Mouse (Mus musculus) T-cell, adult 2 months (primary cell): ENCODE data around the gene Cebpg.

Experiments used
- DNase-seq: peaks from one replicate; pipeline ENCODE4 v3.0.0; 2022; ENCODE audit warnings: low spot score

The Cebpg gene

DNA sequence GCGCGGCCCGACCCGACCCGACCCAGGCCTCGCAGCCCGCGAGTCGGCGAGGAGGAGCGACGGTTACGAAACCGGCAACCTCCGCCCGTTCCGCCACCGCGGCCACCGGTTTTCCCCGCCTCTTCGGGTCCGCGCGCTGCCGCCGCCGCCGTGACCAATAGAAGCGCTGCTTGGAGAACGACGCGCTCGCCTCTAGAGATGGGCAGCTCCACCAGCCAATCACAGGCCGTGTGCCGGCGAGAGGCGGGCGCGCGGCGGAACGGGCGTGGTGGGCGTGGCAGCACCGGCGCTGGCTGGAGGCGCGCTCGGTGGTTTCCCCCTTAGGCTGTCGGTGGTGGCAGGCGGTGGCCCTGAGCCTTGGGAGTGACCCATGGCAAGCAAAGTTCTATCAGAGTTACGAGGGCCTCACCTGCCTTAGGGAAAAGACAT, at the start of gene Cebpg:
Gene Cebpg (minus strand): TSS at position 138 of the 429 bp plus-strand sequence.
- peak; percentile 94 for DNase-seq

DNA sequence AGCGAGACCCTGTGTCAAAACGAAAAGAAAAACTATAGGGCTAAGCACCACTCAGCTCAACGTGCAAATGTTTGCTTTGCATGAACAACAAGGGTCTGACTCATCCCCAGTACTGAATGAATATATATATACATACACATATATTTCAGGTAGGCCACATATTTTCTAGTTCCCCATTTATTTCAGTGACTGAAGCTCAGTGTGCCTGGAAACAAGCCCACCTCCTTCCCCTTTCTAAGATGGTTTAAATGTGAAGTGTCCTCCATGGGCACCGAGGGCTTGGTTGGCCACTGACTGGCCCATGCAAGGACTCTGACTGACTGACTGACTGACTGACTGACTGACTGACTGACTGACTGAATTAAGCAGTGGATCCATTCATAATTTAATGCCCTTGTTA, 43.2 kb upstream of the Cebpg start:
- no peak for DNase-seq

DNA sequence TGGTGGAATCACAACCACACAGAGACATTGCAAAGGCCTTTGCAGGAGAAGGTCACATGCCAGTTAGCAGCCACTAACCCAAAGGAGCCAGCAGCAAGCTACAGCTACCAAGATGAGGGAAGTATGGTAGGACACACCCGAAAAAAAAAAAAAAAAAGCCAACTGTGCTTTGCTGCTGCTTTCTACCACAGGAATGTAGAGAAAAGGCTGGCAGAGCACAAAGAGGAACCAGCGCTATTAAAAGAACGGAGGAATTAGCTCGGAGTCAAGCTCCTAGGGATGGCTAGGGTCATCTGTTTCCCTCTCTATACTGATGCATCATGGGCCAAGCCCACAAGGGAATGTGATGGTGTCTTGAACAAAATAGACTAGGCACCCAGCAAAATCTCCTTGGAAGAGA, 42.4 kb upstream of the Cebpg start:
- DNase-seq = no peak

DNA sequence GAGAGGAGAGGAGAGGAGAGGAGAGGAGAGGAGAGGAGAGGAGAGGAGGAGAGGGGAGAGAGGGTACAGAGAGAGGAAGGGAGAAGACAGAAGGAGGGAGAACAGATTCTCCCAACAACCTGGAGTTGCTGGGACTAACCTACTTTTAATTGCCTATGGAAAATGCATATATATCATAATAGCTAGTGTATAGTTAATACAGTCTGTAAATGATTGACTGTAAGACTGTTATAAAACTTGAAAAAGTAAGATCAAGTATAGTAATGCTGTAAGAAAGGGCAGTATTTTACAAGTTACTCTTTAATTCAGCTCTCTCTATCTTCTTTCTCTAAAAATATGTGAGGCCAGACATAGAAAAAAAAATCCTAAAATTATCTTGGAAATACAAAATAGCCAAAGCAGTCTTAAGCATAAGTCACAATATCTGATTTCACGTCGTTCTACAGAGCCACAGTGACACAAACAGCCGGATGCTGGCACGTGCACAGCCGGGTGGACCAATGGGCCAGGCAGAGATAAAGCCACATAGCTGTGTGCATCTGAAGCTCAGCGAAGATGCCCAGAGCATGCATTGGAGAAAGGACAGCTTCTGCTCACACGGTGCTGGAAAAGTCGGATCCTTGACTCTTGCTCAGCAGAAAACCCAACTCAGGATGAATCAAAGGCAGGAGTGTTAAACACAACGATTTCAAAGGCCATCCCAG, 38.8 kb upstream of the Cebpg start:
- DNase-seq = no peak

DNA sequence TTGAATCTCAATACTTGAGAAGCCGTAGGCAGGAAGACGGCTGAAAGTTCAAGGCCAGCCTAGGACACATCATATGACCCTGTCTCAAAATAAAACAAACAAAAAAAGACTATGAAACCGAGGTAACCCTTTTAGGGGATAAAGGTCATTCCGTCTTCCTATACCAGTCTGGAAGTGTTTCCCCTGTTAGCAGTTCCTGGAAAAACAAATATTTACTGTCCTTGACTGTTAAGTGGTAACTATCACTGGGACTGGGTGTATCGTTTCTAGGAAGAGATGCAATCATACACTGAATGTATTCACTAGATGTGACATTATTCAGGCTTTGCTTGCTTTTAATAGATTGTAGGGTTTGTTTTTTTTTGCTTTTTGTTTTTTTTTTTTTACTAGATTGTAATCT, 34.2 kb upstream of the Cebpg start:
- no peak for DNase-seq

DNA sequence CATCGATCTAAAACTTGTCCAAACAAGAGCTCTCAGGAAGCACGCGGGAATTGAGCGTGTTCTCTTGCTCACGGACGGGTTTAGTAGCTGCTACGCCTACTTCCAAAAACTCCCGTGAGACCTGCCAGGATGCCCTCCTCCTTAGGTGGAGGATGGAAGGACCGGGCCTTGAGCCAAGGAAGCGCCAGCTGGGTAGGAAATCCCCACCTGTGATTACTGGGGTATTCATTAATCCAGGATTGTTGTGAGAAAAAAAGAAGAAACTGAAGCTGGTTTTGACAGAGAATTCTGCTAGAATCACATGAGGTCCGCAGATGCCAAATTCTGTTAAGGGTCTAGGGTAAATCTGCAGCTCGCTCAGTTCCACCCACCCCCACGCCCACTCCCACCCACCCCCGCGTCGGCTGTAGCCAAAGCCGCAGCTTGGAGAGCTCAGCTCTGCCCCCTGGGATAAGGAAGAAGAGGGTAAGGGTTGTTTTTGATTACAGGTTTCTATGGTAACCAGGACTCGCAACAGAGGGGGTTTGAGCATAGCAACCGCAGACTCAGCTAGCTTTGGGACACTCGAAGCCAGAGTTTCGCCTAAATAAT, 30.0 kb upstream of the Cebpg start:
- no peak for DNase-seq

DNA sequence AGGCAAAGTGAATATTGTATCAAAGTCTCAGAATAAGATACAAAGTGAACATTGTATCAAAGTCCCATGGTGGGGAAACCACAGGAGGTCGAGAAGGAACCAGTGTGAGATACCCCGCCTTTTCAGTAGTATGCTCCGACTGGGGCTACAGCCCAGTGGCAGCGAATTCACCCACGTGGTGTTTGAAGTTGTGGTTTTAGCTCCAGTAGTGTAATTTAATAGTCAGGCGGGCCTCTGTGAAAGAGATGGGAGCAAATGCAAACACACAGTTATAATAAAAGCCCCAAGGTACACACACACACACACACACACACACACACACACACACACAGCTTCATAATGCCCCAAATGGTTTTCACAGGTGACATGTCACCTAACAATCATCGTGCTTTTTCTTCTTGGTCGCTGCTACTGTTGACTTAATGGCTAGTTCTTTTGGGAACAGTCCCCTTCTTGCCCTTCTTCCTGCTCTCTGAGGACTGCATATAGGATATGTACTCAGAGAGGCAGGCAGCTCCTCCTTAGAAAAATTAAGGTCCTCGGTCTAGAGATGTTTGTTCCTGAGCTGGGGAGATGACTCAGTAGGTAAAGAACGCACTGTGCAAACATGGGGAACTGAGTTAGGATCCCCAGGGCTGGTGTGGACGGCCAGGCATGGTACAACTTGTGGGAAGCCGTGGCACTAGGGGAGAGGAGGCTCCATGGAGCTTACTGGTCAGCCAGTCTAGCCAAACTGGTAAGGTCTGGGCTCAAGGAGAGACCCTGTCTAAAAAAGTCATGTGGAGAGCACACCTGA, 28.4 kb upstream of the Cebpg start:
- DNase-seq = no peak

DNA sequence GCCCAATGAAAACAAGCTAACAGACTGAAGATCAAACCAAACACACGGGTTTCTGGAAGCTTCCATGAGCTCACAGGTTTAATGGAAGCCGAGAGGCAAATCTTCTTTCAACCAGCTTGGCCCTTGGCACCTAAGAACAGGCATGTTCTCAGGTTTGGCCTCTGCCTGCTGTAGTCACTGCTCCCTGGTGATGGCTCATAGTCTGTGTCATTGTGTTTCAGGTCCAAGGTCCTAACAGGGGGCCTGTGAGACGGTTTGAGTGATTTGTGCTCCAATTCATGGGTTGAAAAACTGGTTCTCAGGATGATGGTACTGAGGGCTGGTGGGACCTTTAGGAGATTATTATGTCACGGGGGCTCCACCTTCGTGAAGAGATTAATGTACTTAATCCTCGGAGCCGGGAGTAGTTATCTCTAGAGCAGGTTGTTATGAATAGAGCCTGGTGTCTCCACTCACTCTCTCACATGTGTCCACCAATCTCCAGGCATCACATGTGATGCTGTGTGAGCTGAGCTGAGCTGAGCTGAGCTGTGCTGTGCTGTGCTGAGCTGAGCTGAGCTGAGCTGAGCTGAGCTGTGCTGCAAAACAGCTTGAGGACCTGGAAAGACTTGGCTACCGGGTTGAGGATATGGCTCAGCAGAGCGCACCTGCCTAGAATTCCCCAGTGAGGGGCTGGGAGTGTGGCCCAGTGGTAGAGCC, 25.2 kb upstream of the Cebpg start:
- no peak for DNase-seq

DNA sequence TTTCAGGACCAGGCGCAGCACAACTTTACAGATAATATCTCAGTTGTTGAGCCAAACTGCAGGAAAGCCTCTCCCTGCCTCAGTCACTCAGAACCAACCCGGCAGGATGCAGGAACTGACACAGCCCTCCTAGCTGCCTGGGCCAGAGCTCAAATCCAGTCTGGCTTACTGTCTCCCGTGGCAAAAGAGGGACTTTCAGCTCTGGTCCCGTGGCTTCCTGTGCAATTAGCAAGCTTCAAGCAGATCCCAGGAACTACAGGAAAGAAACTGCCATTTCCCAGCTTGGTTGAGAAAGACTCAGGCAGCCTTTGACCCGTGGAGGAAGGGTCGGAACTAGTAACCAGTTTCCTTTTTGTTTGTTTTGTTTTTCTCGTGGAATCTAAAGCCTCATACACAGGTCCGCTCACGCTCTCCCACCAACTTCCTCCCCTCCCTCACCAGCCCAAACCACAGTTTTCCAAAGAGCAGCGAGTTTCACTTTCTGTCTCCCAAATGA, 24.5 kb upstream of the Cebpg start:
- no peak for DNase-seq

DNA sequence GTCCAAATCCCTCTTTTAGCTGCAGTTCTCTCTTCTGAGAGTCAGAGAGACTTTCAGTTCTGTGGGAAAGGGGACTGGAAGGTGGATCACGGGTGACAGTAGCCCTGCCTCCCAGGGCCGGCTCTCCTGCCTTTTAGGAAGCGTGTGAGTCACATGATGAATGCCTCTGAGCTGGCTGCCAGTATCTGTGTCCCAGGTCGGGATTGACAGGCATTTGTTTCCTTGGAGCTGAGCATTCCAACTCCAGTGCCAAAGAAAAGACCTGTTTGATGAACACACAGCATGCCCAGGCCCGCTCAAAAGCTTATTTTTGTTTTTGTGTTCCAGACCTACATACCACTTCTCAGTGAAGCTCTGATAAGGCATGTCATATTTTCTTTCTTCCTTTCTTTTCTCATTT, 20.3 kb upstream of the Cebpg start:
- no peak for DNase-seq

DNA sequence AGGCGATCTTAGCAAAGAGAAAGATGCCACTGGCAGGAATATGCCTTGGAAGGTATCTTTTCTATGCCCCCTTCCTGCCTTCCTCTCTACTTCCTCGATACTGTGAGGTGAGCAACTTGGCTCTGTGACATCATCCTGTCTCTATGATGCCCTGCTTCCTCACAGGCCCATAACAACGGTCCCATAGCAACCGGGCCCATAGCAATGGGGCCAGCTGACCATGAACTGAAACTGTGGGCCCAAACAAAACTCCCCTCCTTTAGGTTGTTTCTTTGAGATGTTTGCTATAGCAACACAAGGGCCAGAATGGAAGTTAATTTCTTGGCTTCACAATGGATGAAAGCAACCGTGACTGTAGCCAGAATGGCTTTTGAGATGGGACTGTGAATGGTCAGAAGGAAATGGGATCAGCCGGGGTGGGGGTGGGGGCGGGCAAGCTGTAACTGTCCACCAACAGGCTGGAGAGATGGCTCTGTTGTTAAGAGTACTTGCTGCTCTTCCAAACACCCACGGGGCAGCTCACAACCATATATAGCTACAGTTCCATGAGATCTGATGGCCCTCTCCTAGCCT, 10.4 kb upstream of the Cebpg start:
- no peak for DNase-seq

DNA sequence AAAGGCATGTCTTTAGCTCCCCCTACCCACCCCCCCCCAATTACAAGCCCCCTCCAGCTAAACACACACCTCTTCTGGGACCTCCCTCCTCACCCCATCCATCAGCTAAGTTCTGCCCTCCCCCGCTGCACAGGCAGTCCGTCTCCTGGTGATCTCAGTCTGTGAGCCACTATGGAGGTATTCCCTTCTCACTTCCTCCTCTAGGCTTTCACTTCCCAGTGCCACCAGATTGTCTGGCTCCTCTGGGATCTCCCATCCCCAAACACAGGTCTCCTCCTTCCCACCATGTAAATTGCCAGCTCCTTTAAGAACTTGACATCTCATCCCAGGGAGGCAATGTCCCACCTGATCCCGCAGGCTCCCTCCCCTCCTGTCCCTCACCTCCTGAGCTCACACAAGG, 9.6 kb upstream of the Cebpg start:
- DNase-seq = no peak

DNA sequence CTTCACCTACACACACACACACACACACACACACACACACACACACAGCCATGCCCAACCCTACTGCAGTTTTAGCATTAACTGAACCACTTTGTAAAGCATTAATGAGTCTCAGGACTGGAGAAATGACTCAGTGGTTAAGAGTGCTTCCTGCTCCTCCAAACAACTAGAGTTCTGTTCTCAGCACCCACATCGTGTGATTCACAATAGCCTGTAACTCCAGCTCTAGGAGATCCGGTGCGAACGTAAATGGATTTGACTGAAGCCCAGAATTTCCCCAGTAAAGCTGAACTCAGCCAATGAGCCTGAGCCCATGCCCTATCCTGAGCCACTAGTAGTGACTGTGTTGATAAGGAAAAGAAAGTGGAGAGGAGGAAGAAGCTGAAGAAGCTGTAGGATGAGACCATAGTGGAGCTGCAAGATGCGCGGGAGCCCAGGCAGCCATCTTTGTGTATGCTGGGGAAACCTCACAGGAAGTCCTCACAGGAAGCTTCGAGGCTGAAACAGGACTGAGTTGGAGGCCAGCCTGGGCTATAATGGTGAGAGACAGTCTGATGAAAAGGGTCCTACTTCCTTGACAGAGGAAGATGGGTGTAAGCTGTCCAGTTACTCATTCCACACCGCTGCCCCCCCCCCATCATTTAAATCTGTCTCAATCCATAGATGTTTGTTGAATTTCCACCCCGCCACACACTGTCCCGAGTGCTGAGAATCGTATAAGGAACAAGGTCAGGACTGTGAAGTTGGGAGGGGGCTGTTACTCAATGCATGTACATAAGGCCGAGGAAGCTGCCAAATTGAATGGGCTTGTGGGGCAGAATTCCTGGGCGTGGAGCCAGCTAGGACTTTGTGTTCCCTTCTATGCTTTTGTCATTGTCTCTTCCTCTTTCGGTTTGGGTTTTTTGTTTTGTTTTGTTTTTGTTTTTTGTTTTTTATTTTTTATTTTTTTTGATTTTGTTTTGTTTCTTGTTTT, 8.2 kb upstream of the Cebpg start:
- DNase-seq = no peak

DNA sequence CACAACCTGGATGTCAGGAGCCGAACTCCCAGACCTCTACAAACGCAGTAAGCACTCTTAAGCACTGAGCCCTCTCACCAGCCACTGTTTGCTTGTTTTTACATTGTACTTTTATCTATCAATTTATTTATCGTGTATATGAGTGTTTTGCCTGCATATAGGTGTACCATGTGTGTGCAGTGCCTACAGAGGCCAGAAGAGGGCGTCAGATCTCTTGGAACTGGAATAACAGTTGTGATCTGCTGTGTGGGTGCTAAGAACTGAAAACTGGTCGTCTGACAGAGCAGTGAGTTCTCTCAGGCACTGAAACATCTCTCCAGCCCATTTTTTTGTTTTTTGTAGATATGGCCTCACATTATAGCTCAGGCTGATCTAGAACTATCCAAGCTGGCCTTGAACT, 3.1 kb upstream of the Cebpg start:
- no peak for DNase-seq

DNA sequence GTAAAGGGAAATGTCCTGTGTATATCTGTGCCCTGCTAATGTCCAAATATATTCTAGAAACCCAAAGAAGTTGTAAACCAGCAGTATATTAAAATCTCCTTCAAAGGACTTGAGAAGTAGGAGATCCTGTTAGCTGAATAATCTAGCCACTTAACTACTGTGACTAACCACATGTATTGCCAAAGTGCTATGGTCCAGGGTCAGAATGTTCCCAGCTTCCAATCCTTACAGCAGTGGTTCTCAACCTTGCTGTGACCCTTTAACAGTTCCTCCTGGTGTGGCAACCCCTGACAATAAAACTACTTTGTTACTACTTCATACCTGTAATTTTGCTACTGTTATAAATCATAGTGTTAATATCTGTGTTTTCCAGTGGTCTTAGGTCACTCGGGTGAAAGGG, 2.0 kb upstream of the Cebpg start:
- DNase-seq = no peak

DNA sequence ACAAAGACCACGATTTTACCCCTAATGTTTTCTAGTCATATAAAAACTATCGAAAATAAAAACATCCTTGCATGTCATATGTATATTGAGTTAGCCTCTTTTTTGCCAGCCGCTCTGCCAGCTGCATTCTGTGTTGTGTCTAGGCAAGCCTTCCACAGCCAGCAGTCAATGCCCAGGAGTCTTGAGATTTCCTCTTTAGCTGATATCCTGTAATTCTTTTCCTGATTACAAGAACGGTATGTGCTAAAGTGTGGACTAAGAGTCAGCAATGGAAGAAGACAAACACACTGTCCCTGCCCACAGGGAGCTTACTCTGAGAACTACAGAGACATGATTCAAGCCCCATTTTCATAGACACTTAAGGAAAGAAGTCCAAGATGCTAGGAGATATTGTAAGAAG, 1.2 kb upstream of the Cebpg start:
- no peak for DNase-seq

DNA sequence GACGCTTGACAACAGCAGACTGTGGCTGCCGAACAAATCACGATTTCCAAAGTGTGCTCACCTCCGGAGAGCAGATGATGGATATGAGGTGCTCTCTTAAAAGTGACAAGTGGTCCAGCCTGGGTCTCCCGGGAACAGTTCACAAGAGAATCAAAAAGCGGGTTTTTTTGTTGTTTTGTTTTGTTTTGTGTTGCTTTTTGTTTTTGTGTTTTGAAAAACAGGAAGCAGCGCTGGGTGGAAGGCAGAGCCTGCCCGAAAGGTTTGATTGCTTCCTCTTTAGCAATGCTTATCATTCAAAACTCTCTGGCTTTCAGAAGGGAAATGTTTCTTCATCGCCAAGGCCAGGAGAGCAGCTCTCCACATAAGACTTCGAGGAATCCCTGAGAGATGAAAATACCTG, 626 bp upstream of the Cebpg start:
- no peak for DNase-seq

DNA sequence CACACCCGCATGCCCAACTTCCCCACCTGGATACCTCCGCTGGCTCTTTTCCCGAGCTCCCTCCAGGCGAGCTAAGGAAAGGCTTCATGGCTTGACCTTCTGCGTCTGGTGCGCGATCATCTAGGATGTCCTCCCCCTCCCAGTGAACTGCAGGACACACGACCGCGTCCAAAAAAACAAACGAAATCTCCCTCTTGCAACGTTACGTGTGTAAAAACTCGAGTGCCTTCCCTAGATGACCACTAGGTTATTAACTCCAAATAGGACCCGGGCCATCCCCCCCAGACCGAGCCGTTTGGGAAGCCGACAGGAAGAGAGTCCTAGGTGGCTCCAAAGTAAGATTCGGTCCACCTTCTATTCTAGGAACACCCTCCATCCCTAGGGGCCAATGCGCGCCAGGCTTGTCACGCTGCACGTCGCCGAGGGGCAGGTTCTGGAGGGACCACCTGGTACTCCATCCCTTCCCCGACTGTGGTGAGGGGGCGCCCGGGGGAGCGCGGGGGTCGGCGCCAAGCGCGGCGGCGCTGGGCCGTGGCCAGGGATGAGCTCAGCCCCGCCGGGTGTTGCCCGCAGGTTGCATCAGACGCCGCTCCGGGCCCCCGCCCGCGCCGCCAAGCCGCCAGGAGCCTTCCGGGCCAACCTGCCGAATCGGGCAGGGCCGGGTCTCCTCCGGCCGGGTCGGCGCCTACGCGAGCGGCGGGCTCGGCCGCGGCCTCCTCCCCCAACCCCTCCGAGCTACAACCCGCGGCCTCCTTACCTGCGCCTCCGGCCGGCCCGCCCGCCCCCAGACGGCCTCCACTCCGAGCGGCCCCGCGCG, 546 bp downstream of the Cebpg start:
- no peak for DNase-seq

DNA sequence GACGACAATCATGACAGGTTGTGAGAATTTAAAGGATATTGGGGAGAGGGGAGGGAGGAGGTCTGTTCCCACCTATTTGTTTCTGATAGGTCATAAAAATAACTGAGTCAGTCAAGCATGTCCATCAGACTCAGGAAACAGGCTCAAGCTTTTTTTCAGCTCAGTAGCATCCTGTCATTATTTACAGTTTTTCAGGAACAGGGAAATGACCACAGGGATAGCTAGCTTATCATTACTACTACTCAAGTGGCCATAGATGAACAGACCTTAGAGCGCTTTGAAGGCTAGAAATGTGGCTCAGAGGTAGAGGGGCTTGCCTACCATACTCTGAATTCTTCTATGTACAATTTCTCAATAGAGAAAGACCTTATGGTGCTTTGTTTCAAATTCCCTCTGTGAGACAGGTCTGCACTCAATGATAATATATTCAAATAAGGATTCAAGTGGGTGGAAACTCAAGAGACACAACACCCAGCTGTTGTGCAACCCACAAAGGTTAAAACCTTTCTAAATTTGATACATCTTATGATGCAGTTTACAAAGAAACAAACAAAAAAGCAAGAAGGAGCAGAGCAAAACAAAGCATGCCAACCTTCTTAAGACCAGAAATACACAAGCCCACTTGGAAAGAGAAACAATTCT, 1.3 kb downstream of the Cebpg start:
- DNase-seq = no peak

DNA sequence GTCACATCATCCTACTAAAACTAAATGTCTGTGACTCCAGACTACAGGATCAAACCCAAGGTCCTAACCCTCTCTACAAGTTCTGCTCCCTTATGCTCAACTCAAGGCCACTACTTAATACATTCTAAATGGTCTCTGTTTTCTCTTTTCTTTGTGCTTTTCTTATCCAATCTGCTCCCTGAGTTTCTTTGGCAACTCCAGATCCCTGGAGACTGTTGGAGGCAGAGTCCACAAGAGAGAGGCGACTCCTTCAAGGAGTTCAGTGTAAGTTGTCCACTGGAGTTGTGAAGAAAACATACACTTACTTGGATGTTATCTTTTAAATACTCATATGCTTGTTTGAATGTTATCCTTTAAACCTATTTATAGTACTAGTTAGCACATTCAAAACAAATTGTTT, 2.1 kb downstream of the Cebpg start:
- DNase-seq = no peak
